Mouse (Mus musculus) embryonic fibroblast, embryonic 13.5 days (primary cell): Measurements from ENCODE around the gene Ugt1a10.

Source experiments
- CTCF ChIP-seq: IDR thresholded peaks from 2 replicates; pipeline ENCODE4 v1.5.1; 2011; ENCODE audit warnings: mild to moderate bottlenecking, control low read depth, low read length, moderate library complexity, borderline replicate concordance; ENCODE audit not compliant: insufficient read depth
- POLR2A ChIP-seq: IDR thresholded peaks from 2 replicates; pipeline ENCODE4 v1.6.1; 2011; ENCODE audit warnings: low read depth, mild to moderate bottlenecking, control low read depth, low read length, moderate library complexity

DNA sequence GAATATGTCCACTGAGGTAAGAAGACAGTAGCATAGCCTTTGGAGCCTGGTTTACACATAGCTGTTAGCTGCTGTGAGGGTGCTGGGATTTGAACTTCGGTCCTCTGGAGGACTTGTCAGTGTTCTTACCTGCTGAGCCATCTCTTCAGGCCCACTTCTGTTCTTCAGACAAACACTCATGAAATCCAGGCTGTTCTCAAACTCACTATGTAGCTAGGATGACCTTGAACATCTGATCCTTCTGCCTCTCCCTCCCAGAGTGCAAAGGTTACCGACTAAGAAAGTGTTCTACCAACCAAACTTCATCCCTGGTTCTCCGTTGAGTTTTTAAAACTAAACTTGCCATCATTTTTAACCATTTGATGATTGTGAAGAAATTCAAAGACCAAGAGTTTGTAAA is 82.1 kb downstream of the Ugt1a10 start:
- no peak for TF ChIP-seq CTCF
- no peak for TF ChIP-seq POLR2A
